In the genomic region with DNA sequence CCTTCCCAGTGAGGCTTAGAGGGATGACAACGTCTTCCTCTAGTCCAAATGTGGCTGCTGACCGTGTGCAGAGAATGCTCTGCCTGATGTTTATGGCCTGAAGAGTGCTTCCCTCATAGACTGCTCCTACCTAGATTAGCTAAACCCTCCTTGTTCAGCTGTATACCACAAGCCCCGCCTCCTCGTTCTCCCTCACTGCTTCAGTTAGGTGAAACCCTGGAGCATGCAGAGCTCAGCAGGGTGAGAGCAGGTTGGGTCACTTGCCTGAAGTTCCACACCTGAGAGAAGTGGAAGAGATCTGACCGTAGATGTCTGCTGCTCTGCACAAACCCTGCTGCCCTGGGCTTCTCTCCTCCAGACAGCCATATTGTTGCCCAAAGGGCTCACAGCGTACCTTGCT, we compare ENCODE assay signal across 28 mouse cellular contexts. TPM values are rescaled to one million over a fixed set of nuclear protein-coding genes. Genes with fewer than 3 reads are reported as not detected.
DNase-seq lines count a peak whose midpoint lies in the region; ATAC-seq and TF ChIP-seq lines count a peak whose summit lies in the region.
"Had no signal": no experiment of that assay in that cellular context is flagged by ENCODE, and none has a peak within 500 bp of the region (broad histone marks: within the 10 kb centered on the region; RNA-seq: fewer than 3 reads in every experiment).

No protein-coding gene starts in this region.

- ATAC-seq in inflammation-experienced regulatory T-cells, adult 6 months, result no peak
- ATAC-seq: liver, postnatal 0 days had no signal

- peaks cover 19 to 53% of the 10 kb centered on the region in 2 experiments for H3K4me1 ChIP-seq in CH12.LX (ENCODE audit: control insufficient read depth in 1 of 2, insufficient read depth in 2 of 2)
- peaks cover 22% of the 10 kb centered on the region; the same call in 1 of the 2 replicates for H3K4me1 ChIP-seq in kidney, adult 2 months (ENCODE audit: control insufficient read depth, insufficient read depth, low read length)

- TF ChIP-seq POLR2A in CH12.LX (IDR thresholded peaks at IDR 0.05; ENCODE audit: low read depth, low read length), result no peak
- no peak for TF ChIP-seq POLR2A in kidney, adult 2 months (IDR thresholded peaks at IDR 0.05; ENCODE audit: low read depth, low read length)

- no peak overlapping the region for H3K27ac ChIP-seq in CH12.LX (ENCODE audit: insufficient read depth, low read depth)
- H3K27ac ChIP-seq in kidney, adult 2 months (ENCODE audit: insufficient read depth, low read depth, low read length), result no peak overlapping the region
- H3K27ac ChIP-seq: forebrain, embryonic 10.5 days; heart, embryonic 13.5 days; hindbrain, embryonic 14.5 days; limb, embryonic 15.5 days; stomach, embryonic 15.5 days had no signal

- no peaks in the 10 kb centered on the region for H3K79me2 ChIP-seq in CH12.LX (replicated peaks; ENCODE audit: control insufficient read depth, extremely low read depth, insufficient read depth, poor library complexity, severe bottlenecking)

- DNase-seq in kidney, adult 11 months, result peak; percentile 50
- DNase-seq in kidney, adult 18-20 months, result no peak
- DNase-seq in CH12.LX (ENCODE audit: extremely low read depth) (peak; percentile 35), MN1 (ENCODE audit: low spot score) (no peak)
- peak; percentile 56 for DNase-seq in kidney, adult 2 months
- DNase-seq in kidney, postnatal 10 days, result peak; percentile 72
- DNase-seq in retina, embryonic 14.5 days (ENCODE audit: low spot score), result no peak
- DNase-seq: adrenal gland, postnatal 14 days; cerebellum, adult 11-12 months; cerebellum, postnatal 25 days; embryo, embryonic 11 days; forebrain, postnatal 0 days; heart, postnatal 36 days; layer of hippocampus, postnatal 36 days; liver, postnatal 0 days; lung, postnatal 36 days; right cerebral cortex, adult 18-20 months; spleen, adult 18-20 months; thymus, adult 18-20 months; thymus, postnatal 4 days had no signal

- H3K4me3 ChIP-seq in CH12.LX (replicated peaks in 1 of 3; ENCODE audit: low read depth in 2 of 3, low read length in 2 of 3, poor library complexity in 1 of 3), result no peak overlapping the region
- H3K4me3 ChIP-seq in kidney, adult 2 months (ENCODE audit: insufficient read depth, low read depth, low read length), result no peak overlapping the region
- H3K4me3 ChIP-seq: forebrain, embryonic 10.5 days; heart, embryonic 13.5 days; limb, embryonic 15.5 days; stomach, embryonic 15.5 days had no signal

- no peaks in the 10 kb centered on the region for H3K27me3 ChIP-seq in CH12.LX (replicated peaks)
- no peaks in the 10 kb centered on the region for H3K27me3 ChIP-seq in kidney, adult 2 months (replicated peaks; ENCODE audit: control insufficient read depth, insufficient read depth, low read length)
- H3K27me3 ChIP-seq: heart, embryonic 13.5 days; limb, embryonic 15.5 days; stomach, embryonic 15.5 days had no signal

- TF ChIP-seq EP300 in CH12.LX (IDR thresholded peaks at IDR 0.05; ENCODE audit: low read length), result no peak

- no peak overlapping the region for H3K9ac ChIP-seq in CH12.LX (ENCODE audit: insufficient read depth, low read depth)
- H3K9ac ChIP-seq: forebrain, postnatal 0 days; heart, embryonic 13.5 days; hindbrain, embryonic 14.5 days; limb, embryonic 15.5 days; liver, postnatal 0 days; stomach, embryonic 15.5 days had no signal

- in situ Hi-C loops in CH12.LX (cut with MboI; ENCODE audit: low pct_ligation_motif_present, low pct_unique_long_range_greater_than_20kb, low sequenced_read_pairs), result loop anchor here (5.0 kb wide), 1 partner anchor 52 kb away; a partner anchor contains a TSS

- H3K36me3 ChIP-seq in CH12.LX (replicated peaks in 1 of 2; ENCODE audit: control insufficient read depth in 1 of 2, insufficient read depth in 1 of 2, low read length in 1 of 2), result peaks cover 40 to 78% of the 10 kb centered on the region in 2 experiments
- H3K36me3 ChIP-seq in kidney, adult 2 months (ENCODE audit: control insufficient read depth, insufficient read depth, low read length), result no peaks in the 10 kb centered on the region

- no peak overlapping the region for H3K4me2 ChIP-seq in CH12.LX (ENCODE audit: insufficient read depth, low read depth, poor library complexity, severe bottlenecking)
- H3K4me2 ChIP-seq: heart, embryonic 13.5 days; hindbrain, embryonic 14.5 days; limb, embryonic 15.5 days; midbrain, embryonic 11.5 days; stomach, embryonic 15.5 days had no signal

- no peak for TF ChIP-seq RAD21 in CH12.LX (IDR thresholded peaks at IDR 0.05; ENCODE audit: low read depth, low read length)

- dilution Hi-C loops in CH12.LX (cut with MboI; ENCODE audit: extremely low pct_ligation_motif_present, extremely low pct_unique_long_range_greater_than_20kb, low sequenced_read_pairs), result no loop called here

- H3K9me3 ChIP-seq in CH12.LX (replicated peaks; ENCODE audit: low read length), result no peaks in the 10 kb centered on the region
- H3K9me3 ChIP-seq: forebrain, embryonic 10.5 days; G1E; heart, embryonic 13.5 days; limb, embryonic 15.5 days; stomach, embryonic 15.5 days had no signal

- TF ChIP-seq CTCF in CH12.LX (conservative IDR thresholded peaks at IDR 0.05 in 1 of 2, IDR thresholded peaks at IDR 0.05 in 1 of 2; ENCODE audit: low read depth in 2 of 2, low read length in 2 of 2), result no peak
- TF ChIP-seq CTCF in kidney, adult 2 months (conservative IDR thresholded peaks at IDR 0.05; ENCODE audit: insufficient read depth, insufficient read length, low read depth, low read length), result no peak

- WGBS in kidney, adult 2 months, result 43% methylated on average over 6 of the region's 6 CpGs

TF ChIP-seq in CH12.LX, 34 proteins besides CTCF, POLR2A, EP300 and RAD21:
- TF ChIP-seq MAZ (IDR thresholded peaks at IDR 0.05; ENCODE audit: low read depth, low read length) (no peak), ZNF384 (IDR thresholded peaks at IDR 0.05; ENCODE audit: low read depth, low read length) (no peak), TBP (conservative IDR thresholded peaks at IDR 0.05; ENCODE audit: low read depth, low read length) (no peak)

RNA-seq across cellular contexts. Expression of a gene that starts 33.3 kb away (rescaled TPM):
- total RNA-seq in CH12.LX (2012; rRNA removed), result 21.0 and 21.3 TPM in 2 replicates
- total RNA-seq in CH12.LX (2014; rRNA removed), result 16.9 and 18.0 TPM in 2 replicates
- polyA plus RNA-seq in CH12.LX (2012; ENCODE audit: insufficient read length, low read depth), result 26.5 and 27.0 TPM in 2 replicates
- polyA plus RNA-seq in kidney, adult 2 months (2012; rRNA removed), result 17.0 and 17.6 TPM in 2 replicates
- 1 to 10 TPM; 5.8 to 7.1 (median 6.6) TPM for polyA plus RNA-seq in inflammation-experienced regulatory T-cells, adult 6 months (2017; shearing (Covaris generic))

RNA-seq across cellular contexts. Expression of a gene that starts 46.3 kb away (rescaled TPM):
- total RNA-seq in CH12.LX (2012; rRNA removed) (8.7 and 11.4 TPM in 2 replicates), CH12.LX (2014; rRNA removed) (21.5 and 23.6 TPM in 2 replicates)
- polyA plus RNA-seq in CH12.LX (2012; ENCODE audit: insufficient read length, low read depth), result 9.0 and 10.3 TPM in 2 replicates
- 6.5 and 7.1 TPM in 2 replicates for polyA plus RNA-seq in kidney, adult 2 months (2012; rRNA removed)
- polyA plus RNA-seq in inflammation-experienced regulatory T-cells, adult 6 months (2017; shearing (Covaris generic)), result 1 to 10 TPM; 3.8 to 5.3 (median 4.3) TPM

RNA-seq across cellular contexts. Expression of a gene that starts 54.6 kb away (rescaled TPM):
- 13.6 and 16.1 TPM in 2 replicates for total RNA-seq in CH12.LX (2012; rRNA removed)
- 8.7 and 9.5 TPM in 2 replicates for total RNA-seq in CH12.LX (2014; rRNA removed)
- polyA plus RNA-seq in CH12.LX (2012; ENCODE audit: insufficient read length, low read depth), result 14.5 and 15.9 TPM in 2 replicates
- polyA plus RNA-seq in kidney, adult 2 months (2012; rRNA removed), result 6.2 and 6.3 TPM in 2 replicates
- 10 to 100 TPM; 10.4 to 19.8 (median 16.3) TPM for polyA plus RNA-seq in inflammation-experienced regulatory T-cells, adult 6 months (2017; shearing (Covaris generic))

Comparison
In these comparisons a context has a peak if more than half of its experiments do, and no peak if none do; other contexts are left out.
1. DNase-seq: peak in kidney, adult 11 months (single experiment), CH12.LX (single experiment), kidney, adult 2 months (single experiment) and kidney, postnatal 10 days (single experiment); none in kidney, adult 18-20 months (single experiment), MN1 (single experiment) and retina, embryonic 14.5 days (single experiment).